Mouse (Mus musculus) liver, postnatal 0 days (tissue): ENCODE data around the gene Eif4e2.

Experiments
- CTCF ChIP-seq: sonication (generic); IDR thresholded peaks from 2 replicates; pipeline ENCODE4 v1.5.1; 2016; ENCODE audit warnings: antibody characterized with exemption, low read depth
- EP300 ChIP-seq: IDR thresholded peaks from 2 replicates; pipeline ENCODE4 v1.6.1; 2016; ENCODE audit warnings: antibody characterized with exemption, low read depth, mild to moderate bottlenecking

GRCm38 (mm10) chr1:87185526-87185925, 28.2 kb upstream of the Eif4e2 start:
- TF ChIP-seq EP300 (no peak), CTCF (no peak; the same call in 1 of the 2 replicates)
